Mouse (Mus musculus) heart, adult 18-20 months (tissue): ENCODE measurements around the gene Nt5c2. TPM values are rescaled to one million over a fixed set of nuclear protein-coding genes. Genes with fewer than 3 reads are reported as not detected.

Source experiments
- DNase-seq, 2 experiments: peaks; one replicate each; pipeline ENCODE4 v3.0.0; 2021 to 2022; ENCODE audit warnings: mixed read lengths in 1 of 2
- total RNA-seq, 2 experiments: library from RNA; stranded (reverse); gene quantifications; 2 replicates each; pipeline ENCODE4 v1.2.3; 2021

Gene Nt5c2
- total RNA-seq, 2 experiments from 2014 or later, result 63.6 to 64.0 TPM

- no peak for DNase-seq
These were observed 168.5 kb downstream of the Nt5c2 start for GRCm38 (mm10) chr19:46846459-46846858.

- DNase-seq, result no peak
These were observed 168.9 kb downstream of the Nt5c2 start for GRCm38 (mm10) chr19:46846056-46846455.

- DNase-seq, result no peak
These were observed 171.9 kb downstream of the Nt5c2 start for GRCm38 (mm10) chr19:46843030-46843429.

DNA sequence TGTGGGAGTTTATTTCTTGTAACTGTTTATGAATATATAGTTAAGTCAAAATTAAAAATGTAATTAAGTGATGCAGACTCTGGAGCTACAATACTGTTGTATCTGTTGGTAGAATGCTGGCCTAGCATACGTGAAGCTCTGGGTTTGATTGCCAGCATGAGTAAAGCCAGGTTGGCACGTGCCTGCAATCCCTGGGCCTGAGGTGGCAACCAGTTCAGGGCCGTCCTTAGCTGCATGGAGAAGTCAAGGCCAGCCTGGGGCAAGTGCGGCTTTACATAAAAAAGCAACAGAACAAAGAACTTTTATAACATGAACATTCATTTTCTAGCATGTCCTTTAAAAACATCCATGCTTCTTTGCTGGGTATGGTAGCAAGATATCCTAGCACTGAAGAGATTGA lies 173.9 kb downstream of the Nt5c2 start:
- no peak for DNase-seq

DNA sequence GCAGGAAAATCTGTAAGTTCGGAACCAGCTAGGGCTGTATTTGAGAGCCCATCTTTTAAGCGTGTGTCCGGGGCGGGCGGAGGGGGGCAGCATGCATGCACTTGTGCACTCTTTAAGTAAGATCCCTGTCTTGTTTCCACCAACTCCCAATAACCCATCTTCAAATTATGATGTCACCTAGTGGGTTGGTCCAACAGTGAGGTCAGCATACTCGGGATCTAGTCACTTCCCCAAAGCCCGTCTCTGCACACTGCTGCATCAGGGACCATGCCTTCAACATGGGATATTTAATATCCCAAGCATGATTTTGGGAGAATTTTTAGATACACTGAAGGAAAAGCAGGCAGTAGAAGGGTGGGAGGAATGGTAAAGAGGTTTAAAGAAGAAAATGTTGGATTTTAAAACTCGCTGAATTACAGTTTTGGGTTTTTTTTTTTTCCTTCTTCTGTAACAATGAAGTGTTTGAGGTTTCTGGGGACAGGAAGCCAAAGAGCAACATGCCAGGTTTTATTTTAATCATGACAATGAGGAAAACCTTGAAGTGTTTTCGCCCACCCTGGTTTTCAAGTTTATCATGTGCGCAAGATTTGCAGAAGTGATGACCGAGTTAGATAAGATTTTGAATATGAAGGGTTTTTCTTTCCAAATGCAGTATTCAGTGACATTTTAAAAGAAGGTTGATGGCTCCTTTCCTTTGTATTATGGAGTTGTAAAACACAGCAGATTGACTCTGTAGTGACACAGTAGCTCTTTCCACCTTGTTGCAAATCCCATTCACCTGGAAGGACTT lies 177.5 kb downstream of the Nt5c2 start:
- no peak for DNase-seq

DNA sequence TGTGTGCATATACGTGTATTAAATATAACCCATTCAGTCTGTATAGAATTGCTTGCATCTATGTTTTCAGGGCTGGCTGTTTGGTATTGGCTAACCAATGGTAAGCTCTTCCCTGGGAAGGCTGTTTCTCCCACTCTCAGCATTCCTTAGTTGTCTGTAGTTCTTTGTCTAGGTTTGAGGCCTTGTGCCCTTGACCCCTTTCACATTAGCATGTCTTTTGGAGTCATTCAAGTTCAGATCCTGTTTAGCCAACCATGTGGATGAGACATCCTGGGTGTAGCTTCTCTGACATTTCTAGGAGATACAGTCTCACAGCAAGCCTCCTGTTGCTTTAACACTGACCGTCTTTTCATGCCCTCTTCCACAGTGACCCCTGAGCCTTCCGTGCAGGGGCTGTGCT lies 178.9 kb downstream of the Nt5c2 start:
- DNase-seq, result no peak

DNA sequence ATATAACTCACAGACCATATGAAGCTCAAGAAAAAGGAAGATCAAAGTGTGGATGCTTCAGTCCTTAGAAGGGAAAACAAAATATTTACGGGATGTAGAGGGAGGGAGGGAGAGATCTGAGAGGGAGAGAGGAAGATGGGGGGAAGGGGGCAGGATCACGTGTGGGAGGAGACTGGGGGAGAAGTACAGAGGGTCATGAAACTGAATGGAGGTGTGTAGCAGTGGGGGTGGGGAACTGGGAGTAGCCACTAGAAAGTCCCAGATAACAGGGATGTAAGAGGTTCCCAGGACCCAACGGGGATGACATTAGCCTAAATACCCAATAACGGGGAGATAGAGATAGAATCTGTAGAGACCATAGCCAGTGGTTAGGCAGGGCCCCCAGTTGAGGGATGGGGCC lies 179.6 kb downstream of the Nt5c2 start:
- no peak for DNase-seq

- DNase-seq, result no peak
These were observed 180.7 kb downstream of the Nt5c2 start for GRCm38 (mm10) chr19:46834301-46834700.

Other genes with a start within 250 kb of the Nt5c2 start
- gene Ina, start 455 bp downstream of the Nt5c2 start, total RNA-seq, result not detected
- 1 to 10 TPM; 2.7 to 3.7 TPM for gene Pcgf6, start 35.8 kb upstream of the Nt5c2 start, total RNA-seq
- gene Taf5, start 52.6 kb upstream of the Nt5c2 start, total RNA-seq, result 1 to 10 TPM; 2.4 to 2.6 TPM
- gene Usmg5, start 75.5 kb upstream of the Nt5c2 start, total RNA-seq, result 1,000 to 10,000 TPM; 2,301 to 2,526 TPM
- gene Pdcd11, start 75.6 kb upstream of the Nt5c2 start, total RNA-seq, result 10 to 100 TPM; 11.2 to 12.9 TPM
- gene Calhm2, start 123.1 kb upstream of the Nt5c2 start, total RNA-seq, result 1 to 10 TPM; 3.9 to 6.1 TPM
- gene Calhm1, start 129.1 kb upstream of the Nt5c2 start, total RNA-seq, result not detected
- not detected for gene Calhm3, start 142.6 kb upstream of the Nt5c2 start, total RNA-seq
- gene Neurl1a, start 163.7 kb upstream of the Nt5c2 start, total RNA-seq, result 1 to 10 TPM; 1.9 TPM